Mouse (Mus musculus) ovary, postnatal 36 days (tissue): ENCODE measurements around the gene Tulp1.
"Not testable (repeated sequence)": the region's sequence is repeated elsewhere in the genome, so short reads cannot be mapped to it uniquely, and the experiment has no call there.

Experiments
- DNase-seq: peaks from one replicate; pipeline ENCODE4 v3.0.0; 2022; ENCODE audit warnings: low spot score, mixed read lengths

The Tulp1 gene

DNA sequence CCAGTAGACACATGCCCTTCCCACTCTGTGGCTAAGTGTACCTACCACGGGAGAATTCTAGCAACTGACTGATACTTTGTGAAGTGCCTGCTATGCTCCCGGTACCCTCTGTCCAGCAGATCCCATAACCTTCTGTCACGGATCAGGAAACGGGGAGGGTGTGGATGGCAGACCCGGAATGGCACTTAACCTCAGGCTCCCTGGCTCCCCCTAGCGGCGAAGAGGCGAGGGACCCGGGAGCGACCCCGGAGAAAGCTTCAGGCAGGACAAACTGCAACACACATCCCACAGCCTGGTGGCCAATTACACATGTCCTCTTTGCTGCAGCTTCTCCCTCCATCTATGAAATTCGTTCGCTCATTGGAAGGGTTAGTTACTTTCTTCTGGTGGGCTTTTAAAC is 3.4 kb upstream of the Tulp1 start:
- DNase-seq = peak; percentile 79

DNA sequence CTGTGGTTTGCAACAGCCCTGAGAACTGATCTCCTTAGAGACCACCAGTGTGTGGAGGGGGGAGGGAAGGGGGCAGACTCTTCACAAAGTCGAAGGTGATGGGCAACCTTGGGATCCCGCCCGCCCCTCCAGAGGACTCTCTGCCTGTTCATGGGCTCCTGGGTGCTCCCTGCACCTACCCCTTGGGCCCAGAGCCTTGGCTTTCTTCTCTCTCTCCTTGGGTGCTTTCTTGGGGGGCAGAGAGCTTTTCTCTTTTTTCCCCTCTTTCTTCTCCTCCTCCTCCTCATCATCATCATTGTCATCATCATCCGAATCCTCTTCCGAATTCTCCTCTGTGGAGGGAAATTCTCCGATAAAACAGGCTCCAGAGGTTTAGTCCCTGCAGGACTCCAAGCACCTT is 1.5 kb downstream of the Tulp1 start:
- no peak for DNase-seq

DNA sequence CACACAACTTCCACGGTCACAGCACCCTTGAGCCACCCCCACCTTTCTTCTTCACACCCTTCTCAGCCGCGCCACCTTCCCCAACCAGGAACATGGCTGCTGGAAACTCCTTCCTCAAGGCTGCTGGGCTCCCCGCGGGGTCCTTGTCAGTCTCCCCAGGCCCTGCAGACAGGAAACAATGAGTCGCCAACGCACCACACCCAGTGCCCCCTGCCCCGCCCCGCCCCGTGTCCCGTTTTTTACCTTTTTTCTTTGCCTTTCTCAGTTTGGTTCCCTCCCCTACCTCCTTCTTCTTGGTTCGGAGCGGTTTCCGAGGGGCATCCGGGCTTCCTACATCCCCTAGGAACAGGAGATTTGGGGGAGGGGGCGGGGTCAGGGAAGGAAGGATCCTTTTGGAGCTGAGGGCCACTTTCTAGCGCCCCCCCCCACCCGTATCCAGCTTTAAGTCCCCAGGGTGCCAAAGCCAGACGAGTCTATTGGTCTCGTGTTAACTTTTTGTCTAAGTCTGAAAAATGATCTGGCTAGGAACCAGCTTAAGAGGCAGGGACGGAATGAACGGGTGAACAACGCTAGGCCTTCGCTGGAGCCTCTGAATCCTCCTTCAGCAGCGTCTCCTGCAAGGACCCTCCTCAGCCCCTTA is 2.2 kb downstream of the Tulp1 start:
- no peak for DNase-seq

DNA sequence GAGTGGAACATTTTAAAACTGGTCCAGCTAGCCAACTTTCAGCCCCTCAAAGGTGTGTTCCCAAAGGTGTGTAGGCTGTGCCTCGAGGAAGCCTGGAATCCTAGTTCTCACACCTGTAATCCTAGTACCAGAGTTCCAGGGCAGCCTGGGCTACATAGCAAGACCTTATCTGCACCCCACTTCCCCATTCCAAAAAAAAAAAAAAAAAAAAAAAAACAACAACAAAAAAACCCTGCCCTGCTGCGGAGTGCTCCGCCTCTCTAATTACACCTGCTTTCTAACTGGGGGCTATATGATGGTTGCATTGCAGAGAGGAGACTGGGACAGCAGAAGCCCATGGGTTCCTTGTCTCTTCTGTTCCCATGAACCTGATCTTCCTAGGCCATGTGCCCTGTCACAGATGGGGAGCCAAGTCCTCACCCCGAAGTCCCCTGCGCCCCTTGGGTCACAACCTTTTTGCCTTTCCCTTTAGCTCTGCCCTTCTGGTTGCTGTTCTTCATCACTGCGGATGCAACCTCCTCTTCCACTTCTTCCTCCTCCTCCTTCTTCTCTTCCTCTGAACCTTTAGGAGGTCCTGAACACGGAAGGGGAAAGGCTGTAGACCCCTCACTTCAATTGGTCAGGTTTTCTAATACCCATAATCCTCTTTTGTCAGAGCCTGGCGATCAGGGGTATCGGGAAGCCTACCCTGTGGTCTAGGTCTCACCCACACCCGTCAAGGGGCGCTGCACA is 2.9 kb downstream of the Tulp1 start:
- no peak for DNase-seq

DNA sequence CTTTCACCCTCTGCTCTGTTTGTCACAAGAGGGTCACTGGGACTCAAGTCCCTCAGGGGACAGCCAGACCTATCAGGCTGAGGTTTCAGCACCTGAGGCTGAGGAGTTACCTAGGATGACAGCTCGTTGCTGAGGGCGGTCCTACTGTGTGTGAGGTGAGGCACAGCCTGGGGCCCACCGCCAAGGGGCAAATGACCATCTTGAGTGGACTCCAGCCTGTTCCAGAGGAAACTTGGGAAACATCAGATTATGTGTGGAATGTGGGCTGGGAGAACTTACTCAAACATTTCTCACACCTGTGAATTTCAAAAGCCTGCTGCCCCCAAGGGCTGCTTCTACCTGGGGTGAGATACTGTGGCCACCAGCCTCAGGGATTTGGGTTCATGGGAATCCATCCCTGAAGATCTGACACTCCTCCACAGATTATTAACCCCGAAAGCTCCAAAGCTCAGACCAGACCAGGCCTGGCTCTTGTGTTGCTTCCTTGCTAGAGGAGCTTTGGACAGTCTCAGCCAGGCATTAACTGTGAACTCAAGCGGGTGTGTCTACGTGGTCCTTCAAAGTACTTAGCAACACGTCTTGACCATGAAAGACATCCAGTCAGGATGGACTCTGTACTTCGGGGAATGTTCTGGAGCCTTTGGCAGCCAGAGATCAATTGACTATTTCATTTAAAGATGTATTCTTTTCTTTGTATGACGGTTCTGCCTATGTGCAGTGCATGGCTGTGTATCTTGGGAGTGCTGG is 4.3 kb downstream of the Tulp1 start:
- DNase-seq = no peak

DNA sequence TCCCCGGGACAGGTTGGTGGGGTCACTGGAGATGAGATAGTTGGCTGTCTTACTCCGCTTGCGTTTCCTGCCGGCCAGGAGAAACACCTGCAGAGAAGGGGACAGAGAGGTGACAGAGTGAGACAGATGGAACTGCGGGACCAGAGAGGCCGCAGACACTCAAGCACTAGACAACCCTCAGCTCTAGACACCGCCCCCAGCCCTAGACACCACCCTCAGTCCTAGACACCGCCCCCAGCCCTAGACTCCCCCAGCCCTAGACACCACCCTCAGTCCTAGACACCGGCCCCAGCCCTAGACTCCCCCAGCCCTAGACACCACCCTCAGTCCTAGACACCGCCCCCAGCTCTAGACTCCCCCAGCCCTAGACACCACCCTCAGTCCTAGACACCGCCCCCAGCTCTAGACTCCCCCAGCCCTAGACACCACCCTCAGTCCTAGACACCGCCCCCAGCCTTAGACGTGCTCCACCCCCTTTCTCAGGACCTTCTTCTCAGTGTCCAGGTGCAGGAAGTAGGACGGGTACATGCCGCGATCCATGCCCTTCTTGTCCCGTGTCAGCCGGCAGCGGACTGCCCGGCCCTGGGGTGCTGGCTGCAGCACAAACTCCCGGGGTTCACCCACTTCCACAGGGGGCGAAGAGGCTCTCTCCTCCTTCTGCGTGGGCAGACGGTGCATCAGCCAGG is 6.3 kb downstream of the Tulp1 start:
- DNase-seq = not testable (repeated sequence)

DNA sequence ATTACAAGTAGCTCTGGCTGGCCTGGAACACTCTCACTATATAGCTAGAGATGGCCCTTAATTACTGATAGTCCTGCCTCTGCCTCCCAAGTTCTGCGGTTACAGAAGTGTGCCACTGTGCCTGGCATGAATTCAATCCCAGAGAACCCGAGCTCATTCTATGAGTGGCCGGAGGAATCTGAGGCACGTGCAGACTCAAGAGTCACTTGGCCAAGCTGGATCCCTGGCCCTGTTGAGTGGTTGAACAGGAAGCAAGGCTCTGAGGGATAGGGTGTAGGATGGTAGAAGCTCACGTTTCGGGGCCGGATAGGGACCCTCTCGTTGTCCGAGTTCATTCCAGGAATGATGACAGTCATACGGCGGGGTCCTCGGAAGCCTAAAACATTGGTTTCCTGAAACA is 9.2 kb downstream of the Tulp1 start:
- DNase-seq = no peak

DNA sequence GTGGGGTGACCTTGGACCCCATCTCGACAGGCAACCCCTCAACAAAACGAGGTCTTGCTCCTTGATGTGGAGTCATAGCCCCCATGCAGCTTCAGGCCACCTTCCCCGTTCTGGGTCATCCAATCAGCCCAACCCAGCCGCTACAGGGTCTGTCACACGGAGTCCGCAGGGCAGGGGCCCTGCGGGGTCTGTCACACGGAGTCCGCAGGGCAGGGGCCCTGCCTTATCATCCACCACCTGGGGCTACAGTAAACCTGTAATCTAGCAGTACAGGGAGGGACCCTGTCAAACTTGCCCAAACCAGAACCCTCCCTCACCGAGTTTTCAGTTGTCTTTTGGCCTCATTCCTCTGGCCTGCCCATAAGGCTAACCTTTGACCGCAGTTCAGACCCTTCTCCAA is 13.0 kb downstream of the Tulp1 start:
- no peak for DNase-seq

DNA sequence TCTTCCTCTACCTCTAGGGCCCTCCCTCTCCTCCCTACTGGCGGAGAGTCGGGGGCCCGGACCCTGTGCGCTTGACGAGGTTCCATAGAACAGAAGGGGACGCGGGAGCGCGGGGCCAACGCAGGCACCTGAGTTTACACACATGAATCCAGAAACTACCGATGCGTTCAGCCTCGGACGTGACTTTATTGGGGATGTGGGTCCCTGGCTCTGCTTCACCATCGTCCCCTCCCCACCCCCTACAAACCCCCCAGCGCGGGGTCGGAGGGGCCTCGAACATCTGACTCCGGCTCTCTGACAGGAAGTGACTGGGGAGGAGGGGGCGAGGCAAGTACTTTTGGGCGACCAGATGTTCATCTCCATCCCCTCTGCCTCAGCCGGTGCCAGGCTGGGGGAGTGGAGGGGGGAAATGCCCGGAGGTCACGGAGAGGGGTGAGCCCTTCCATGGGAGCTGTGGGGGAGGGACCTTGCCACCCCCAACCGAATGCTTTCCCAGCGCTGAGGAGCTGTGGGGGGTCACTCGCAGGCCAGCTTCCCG is 13.6 kb downstream of the Tulp1 start:
- DNase-seq = no peak

DNA sequence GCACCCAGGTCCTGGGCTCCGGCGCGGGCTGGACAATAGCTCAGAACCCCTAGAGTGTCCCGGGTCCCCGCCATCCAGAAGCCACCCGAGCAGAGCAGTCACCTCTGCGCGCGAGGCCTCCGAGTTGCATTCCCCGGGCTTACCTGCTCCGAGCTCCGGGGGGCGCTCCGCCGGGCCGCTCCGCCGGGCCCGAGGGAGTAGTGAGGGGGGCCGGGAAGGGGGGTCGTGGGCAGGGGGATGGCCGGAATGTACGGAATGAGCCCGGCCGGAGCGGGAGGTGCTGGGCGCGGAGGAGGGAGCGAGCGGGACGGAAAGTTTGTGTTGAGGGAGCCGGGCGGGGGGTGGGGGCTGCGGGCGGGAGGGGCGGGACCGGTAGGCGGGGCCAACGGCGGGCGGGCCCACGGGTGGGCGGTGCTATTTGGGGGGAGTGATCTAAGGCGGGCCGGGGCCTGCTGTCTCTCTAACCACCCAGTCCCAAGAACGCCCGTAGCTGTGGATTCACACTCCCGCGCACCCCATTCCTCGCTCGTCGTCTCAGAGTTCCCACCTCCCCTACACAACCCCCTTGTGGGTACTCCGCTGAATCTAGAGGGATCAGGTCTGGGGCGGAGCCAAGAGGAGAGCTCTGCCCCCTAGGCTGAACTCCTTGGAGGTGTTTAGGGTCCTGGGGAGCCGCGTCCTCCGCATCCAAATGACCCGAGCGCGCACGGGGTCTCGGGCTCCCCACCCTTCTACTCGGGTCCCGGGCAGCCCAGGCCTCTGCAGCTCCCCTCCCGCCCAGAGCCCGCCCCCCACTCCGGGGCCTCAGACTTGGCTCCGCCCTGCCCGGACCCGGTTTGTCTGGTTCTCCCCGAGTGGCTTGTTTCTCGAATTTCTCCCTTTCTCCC is 14.3 kb downstream of the Tulp1 start, which contains the start of gene Tead3:
TSS of gene Tead3 (minus strand) at position 352 of the 887 bp plus-strand sequence.
- peak; percentile 82 for DNase-seq

DNA sequence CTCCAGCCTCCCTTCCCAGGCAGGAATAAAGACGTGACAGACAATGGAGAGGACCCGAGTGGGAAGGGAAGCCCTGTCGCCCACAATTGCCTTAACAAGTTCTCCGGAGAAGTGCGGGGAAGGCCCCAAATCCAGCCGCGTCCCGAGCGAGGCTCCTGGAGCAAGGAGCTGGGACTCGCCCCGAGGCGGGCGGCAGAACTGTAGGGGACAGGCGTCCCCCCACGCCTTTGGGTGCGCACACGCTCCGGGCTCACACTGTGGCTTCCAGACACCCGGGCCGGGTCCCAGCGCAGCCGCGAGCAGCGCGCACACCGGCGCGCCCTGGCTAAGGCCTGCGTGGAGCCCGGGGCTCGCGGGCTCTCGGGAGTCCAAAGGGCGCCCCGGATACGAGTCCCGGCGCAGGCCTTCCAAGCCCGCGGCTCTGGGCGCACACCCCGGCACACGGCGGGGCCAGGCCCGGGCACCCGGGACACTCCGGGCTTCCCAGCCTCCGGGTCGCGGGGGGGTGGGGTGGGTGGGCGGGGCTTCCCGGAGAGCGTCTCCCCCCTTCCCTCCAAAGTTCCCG is 15.0 kb downstream of the Tulp1 start:
- peak; percentile 47 for DNase-seq

DNA sequence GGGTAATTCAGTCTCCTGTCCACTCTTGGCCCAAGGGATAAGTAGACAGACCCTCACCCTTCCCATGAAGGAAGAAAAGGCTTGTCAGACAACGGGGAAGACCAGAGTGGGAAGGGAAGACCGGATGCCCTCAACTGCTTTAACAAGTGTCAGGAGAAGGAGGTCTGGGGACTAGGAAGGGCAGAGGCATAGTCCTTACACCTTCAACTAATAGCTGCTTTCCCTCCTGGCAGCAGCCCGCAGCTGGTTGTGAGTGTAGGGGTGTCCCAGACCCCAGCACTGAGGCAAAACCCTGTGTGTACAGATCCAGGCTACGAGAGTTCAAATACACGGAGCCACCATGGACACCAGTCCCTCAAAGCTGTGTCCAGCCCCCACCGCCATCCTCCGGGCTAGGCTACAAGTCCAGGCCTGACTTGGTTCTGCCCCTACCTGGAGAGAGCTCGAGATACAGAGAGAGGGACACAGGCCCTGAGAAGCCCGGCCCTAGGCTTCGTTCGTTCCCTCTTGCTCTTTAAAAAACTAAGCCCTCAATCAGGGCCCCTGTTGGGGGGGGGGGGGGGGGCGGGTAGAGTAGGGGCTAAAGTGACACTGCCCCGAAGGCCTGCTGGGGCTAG is 15.7 kb downstream of the Tulp1 start:
- no peak for DNase-seq

DNA sequence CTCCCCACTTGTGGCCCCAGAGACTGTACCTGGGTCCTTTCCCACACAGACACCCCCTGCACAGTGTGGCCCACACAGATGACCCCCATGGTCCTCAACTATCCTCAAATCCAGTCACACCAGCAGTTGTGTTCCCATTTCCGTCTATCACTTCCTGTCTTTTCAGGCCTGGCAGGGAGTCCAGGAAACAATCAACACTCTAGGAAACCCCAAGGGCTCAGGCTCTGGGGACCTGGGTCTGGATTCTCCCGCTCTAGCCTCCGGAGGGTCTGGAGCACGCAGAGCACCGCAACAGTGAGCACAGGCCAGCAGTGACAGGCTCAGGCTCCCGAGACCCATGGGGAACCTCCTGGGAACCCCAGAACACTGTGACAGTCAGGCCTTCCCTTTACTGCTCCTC is 16.8 kb downstream of the Tulp1 start:
- no peak for DNase-seq

DNA sequence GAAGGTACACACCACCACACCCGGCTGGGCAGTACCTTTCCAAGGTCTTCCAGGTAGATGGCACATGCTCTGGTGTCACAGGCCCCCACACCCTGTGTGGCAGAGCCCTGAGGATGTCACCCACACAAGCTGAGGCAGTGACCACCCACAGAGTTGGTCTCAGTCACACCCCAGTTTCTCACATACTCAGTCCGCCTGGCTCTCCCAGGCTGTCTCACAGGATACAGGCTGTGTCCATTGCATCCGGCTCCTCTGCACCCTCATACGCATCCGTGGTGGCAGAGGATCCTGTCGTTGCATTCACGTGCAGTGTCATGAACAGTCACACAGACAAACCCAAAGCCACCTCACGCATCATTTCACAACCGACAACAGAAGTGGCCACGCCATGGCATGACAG is 17.7 kb downstream of the Tulp1 start:
- DNase-seq = no peak

DNA sequence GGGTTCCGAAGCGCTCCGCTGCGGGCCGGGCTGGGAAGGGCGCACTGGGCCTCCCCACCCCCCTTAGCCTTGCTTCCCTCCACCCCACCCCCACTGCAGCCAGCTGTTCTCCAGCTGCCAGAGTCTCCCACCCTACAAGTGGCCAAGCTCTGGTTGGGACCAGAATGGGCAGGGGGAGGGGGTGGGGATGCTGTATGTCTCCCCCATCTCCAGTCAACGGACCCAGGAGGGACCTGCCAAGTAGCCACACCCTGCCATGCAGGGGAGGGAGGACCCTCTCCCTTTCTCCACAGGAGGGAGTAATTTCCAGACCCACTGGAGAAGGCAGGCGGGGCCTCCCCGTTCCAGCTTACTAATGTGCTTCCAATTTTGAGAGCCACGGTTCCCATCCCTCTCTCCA is 19.1 kb downstream of the Tulp1 start:
- DNase-seq = no peak

DNA sequence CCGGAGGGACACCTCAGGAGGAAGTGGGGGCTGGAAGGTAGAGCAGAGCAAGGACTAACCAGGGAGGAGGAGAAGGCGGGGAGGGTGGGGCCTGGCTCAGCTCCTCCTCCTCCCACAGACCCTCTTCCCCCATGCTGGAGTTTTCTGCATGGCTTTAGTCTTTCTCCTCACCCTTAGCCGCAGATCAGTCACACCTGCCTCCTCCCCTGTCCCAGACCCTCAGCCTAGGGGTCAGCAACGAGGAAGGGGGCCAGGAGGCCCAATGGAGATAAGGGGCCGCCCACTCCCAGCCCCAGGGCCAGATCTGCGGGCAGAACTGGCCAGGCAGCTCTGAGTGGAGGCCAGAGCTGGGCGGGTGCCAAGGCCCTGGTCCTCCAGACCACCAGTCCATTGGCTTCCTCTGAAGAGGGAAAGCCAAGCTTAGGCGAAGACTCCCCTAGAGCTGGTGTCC is 19.7 kb downstream of the Tulp1 start:
- no peak for DNase-seq

DNA sequence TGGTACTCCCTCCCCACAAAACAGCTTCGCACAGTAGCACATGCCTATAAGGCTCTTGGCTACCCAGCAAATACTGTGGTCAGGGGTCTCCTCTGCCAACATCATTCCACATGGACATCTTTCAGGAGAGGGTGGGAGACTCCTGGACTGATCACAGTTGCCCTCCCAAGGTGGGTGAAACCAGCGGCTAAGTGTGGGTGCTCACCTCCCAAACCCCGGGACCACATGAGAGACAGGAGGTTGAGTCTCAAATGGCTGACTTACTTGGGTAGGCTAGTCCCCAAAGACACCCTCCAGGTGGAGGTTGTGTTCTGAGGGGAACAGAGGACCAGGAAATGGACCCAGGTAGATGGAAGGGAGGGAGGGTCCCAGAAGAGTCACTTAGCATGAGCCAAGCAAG is 20.4 kb downstream of the Tulp1 start:
- no peak for DNase-seq

DNA sequence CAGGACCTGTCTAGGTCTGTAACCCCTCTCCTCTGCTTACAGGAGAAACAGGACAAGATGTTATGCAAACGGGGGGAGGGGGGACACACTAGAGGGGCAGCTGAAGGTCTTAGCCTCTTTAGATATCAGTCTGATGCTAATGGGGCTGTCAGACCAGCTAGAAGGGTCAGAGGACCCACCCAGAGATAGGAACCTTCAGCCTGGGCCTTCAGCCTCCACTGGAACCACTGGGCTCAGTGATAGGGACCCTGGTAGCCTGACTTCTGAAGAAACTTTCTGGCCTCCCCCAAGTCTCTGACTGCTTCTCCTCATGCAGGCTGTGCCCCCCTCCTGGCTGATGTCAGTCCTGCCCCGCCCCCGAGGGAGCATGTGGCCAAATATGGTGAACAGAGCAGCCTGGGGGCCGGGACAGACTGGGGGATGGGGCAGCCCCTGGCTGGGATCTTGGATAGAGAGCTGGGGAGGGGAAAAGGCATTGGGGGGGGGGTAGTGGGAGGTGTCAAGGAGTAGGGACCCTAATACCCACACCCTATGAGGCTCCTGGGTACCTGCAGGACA is 20.9 kb downstream of the Tulp1 start:
- DNase-seq = no peak

DNA sequence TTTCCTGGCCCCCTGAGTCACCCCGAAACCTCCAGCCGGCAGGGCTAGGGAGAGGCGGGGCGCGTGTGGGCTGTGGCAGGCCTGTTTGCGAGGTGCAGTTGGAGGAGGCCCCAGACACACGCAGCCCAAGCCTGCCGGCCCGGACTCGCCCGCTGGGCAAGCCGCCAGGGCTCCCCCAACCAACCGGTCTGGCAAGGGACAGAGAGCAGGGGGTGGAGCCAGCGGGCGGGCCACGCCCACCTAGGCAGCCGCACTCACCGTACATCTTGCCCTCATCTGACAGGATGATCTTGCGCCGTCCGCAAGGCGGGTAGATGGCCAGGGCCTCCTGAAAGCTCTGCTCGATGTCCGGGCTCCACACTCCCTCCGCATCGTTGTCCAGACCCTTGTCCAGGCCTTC is 23.9 kb downstream of the Tulp1 start:
- DNase-seq = peak; percentile 90

DNA sequence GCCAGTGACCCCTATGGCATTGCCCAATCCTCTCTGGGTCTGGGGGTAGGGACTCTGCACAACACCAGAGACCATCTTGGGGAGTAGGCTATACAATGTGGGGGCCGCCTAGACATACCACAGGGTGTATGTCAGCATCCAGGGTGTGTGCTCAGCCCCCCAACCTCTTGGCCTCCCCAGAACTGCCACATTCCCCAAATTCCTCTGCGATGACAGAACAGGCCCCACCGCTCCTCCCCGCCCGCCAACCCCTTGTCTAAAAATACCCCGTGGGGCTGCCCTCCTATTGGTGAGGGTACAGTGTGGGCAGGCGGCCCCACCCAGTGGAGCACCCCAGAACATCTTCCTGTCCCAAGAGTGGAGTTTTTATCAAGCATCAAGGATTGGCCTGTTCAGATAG is 24.4 kb downstream of the Tulp1 start:
- DNase-seq = no peak
